Mouse (Mus musculus) intestine, embryonic 16.5 days (tissue): ENCODE results near the gene Gm21677. TPM values are rescaled to one million over a fixed set of nuclear protein-coding genes. Genes with fewer than 3 reads are reported as not detected.
"Not testable (repeated sequence)": the region's sequence is repeated elsewhere in the genome, so short reads cannot be mapped to it uniquely, and the experiment has no call there.

Source experiments
- ATAC-seq: fragments of 200-750 bp; cut with Nextera tagmentation; 2 replicates; pipeline ENCODE4 v1.8.0; 2017; ENCODE audit warnings: moderate TSS enrichment, moderate library complexity
- H3K27ac ChIP-seq: fragments of 300-500 bp; sonication (generic); 2 replicates; pipeline ENCODE4 v1.5.1; 2014; ENCODE audit warnings: mild to moderate bottlenecking, low read length
- H3K27me3 ChIP-seq: fragments of 300-500 bp; sonication (generic); replicated peaks from 2 replicates; pipeline ENCODE4 v1.6.1; 2014; ENCODE audit warnings: low read length, control low read depth, mixed read lengths; ENCODE audit not compliant: control insufficient read depth, insufficient read depth
- H3K36me3 ChIP-seq: fragments of 300-500 bp; sonication (generic); 2 replicates; pipeline ENCODE4 v1.6.1; 2014; ENCODE audit warnings: low read length, control low read depth; ENCODE audit not compliant: control insufficient read depth, insufficient read depth
- H3K4me1 ChIP-seq: fragments of 300-500 bp; sonication (generic); 2 replicates; pipeline ENCODE4 v1.6.1; 2014; ENCODE audit warnings: low read length, control low read depth, mixed read lengths; ENCODE audit not compliant: control insufficient read depth, insufficient read depth
- H3K4me2 ChIP-seq: fragments of 300-500 bp; sonication (generic); 2 replicates; pipeline ENCODE4 v1.6.1; 2014; ENCODE audit warnings: low read depth, low read length, control low read depth
- H3K4me3 ChIP-seq: fragments of 300-500 bp; sonication (generic); 2 replicates; pipeline ENCODE4 v1.5.1; 2014; ENCODE audit warnings: mild to moderate bottlenecking, low read length
- H3K9ac ChIP-seq: fragments of 300-500 bp; sonication (generic); 2 replicates; pipeline ENCODE4 v1.6.1; 2014; ENCODE audit warnings: low read depth, low read length
- H3K9me3 ChIP-seq: fragments of 300-500 bp; sonication (generic); 2 replicates; pipeline ENCODE4 v1.6.1; 2016; ENCODE audit warnings: low read length, control low read depth; ENCODE audit not compliant: control insufficient read depth
- WGBS: fragments of 180-500 bp; shearing (Covaris S2); extraction: QIAGEN DNeasy Blood & Tissue Kit; methylation state at CpG from one replicate; pipeline ENCODE4 v1.1.7; 2014; 5-methylcytosine and 5-hydroxymethylcytosine counted together
- polyA plus RNA-seq: library from polyadenylated mRNA; unstranded; fragments of >200 nt; fragmentation: Nextera tagmentation; extraction: Ambion mirVana; gene quantifications from 2 replicates; pipeline ENCODE4 v1.2.1, GENCODE M21; 2015

Gm21677 gene
- polyA plus RNA-seq: not detected in 2 replicates

DNA sequence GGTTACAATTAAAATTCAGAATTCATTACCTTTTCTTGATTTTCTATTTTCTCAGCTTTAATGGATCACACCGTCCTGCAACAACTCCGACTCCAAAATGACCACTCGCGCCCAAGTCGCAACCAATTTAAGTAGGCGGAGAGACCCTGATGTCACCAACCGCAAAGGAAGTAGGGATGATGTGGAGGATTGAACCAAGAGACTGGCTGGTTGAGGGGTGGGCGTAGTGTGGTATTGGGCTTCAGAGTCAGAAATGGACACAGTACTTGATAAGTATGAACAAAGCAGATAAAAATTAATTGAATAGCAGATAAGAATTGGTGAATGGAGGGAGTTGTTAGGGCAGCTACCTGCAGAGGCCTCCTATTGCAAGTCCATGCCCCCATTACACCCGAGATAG lies at the start of gene Gm21677:
Gene Gm21677 (minus strand): TSS at position 101 of the 400 bp plus-strand sequence.
- H3K4me1 ChIP-seq, ATAC-seq, H3K4me3 ChIP-seq, H3K27me3 ChIP-seq, H3K36me3 ChIP-seq, H3K4me2 ChIP-seq, H3K27ac ChIP-seq, H3K9ac ChIP-seq, H3K9me3 ChIP-seq: not testable (repeated sequence)
- WGBS: no CpG with 5 or more reads among the region's 9 CpGs

DNA sequence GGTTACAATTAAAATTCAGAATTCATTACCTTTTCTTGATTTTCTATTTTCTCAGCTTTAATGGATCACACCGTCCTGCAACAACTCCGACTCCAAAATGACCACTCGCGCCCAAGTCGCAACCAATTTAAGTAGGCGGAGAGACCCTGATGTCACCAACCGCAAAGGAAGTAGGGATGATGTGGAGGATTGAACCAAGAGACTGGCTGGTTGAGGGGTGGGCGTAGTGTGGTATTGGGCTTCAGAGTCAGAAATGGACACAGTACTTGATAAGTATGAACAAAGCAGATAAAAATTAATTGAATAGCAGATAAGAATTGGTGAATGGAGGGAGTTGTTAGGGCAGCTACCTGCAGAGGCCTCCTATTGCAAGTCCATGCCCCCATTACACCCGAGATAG lies 39.0 kb upstream of the Gm21677 start, which contains the start of gene Gm21693:
Gene Gm21693 (minus strand): TSS at position 101 of the 400 bp plus-strand sequence.
- not testable (repeated sequence) for H3K4me1 ChIP-seq, H3K9me3 ChIP-seq, H3K36me3 ChIP-seq, H3K27me3 ChIP-seq, H3K9ac ChIP-seq, H3K4me2 ChIP-seq, ATAC-seq, H3K27ac ChIP-seq, H3K4me3 ChIP-seq
- WGBS: no CpG with 5 or more reads among the region's 9 CpGs

DNA sequence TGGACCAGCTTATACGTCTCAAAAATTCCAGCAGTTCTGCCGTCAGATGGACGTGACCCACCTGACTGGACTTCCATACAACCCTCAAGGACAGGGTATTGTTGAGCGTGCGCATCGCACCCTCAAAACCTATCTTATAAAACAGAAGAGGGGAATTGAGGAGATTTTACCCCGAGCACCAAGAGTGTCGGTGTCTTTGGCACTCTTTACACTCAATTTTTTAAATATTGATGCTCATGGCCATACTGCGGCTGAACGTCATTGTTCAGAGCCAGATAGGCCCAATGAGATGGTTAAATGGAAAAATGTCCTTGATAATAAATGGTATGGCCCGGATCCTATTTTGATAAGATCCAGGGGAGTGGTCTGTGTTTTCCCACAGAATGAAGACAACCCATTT lies 34.4 kb upstream of the Gm21677 start:
- H3K9ac ChIP-seq, H3K4me3 ChIP-seq, H3K27me3 ChIP-seq, H3K9me3 ChIP-seq, H3K4me1 ChIP-seq, H3K27ac ChIP-seq, ATAC-seq, H3K4me2 ChIP-seq, H3K36me3 ChIP-seq: not testable (repeated sequence)
- no CpG with 5 or more reads among the region's 11 CpGs for WGBS

Other genes starting within 250 kb of the Gm21677 start
- gene Gm21693, start 38.9 kb upstream of the Gm21677 start, polyA plus RNA-seq: not detected in 2 replicates
- gene Gm21704, start 103.7 kb upstream of the Gm21677 start, polyA plus RNA-seq: not detected in 2 replicates
- gene Gm21708, start 103.7 kb upstream of the Gm21677 start, polyA plus RNA-seq: not detected in 2 replicates